Mouse (Mus musculus) cortical plate, adult 2 months (tissue): ENCODE data around the gene Dnajc28. TPM values are rescaled to one million over a fixed set of nuclear protein-coding genes. Genes with fewer than 3 reads are reported as not detected.

Experiments
- H3K27ac ChIP-seq: fragments of 200-500 bp; 2 replicates; pipeline ENCODE4 v1.5.1; 2012; ENCODE audit warnings: low read length, control low read depth, inconsistent platforms; ENCODE audit not compliant: insufficient read depth
- H3K4me1 ChIP-seq: fragments of 200-500 bp; 2 replicates; pipeline ENCODE4 v1.6.1; 2011; ENCODE audit warnings: low read length; ENCODE audit not compliant: control insufficient read depth, insufficient read depth
- H3K4me3 ChIP-seq: fragments of 200-500 bp; 2 replicates; pipeline ENCODE4 v1.5.1; 2011; ENCODE audit warnings: mild to moderate bottlenecking, low read length, control low read depth; ENCODE audit not compliant: insufficient read depth
- CTCF ChIP-seq: fragments of 200-500 bp; IDR thresholded peaks from 2 replicates; pipeline ENCODE4 v1.5.1; 2011; ENCODE audit warnings: mild to moderate bottlenecking, control low read depth, low read length; ENCODE audit not compliant: insufficient read depth; ENCODE audit errors: extremely low read depth
- POLR2A ChIP-seq: fragments of 200-500 bp; IDR thresholded peaks from 2 replicates; pipeline ENCODE4 v1.6.1; 2011; ENCODE audit warnings: mild to moderate bottlenecking, low read length, control low read depth; ENCODE audit not compliant: insufficient read depth; ENCODE audit errors: extremely low read depth
- polyA plus RNA-seq: library from polyadenylated mRNA; depleted of rRNA; stranded (reverse); fragments of >200 nt; gene quantifications from 2 replicates; pipeline ENCODE4 v1.2.3, GENCODE M21; 2012; rRNA removed

Dnajc28 gene
- 6.8 and 8.2 TPM in 2 replicates for polyA plus RNA-seq

GRCm38 (mm10) chr16:91618511-91619501 is at the start of gene Dnajc28:
Dnajc28 (minus strand) TSS chr16:91619026.
- Histone ChIP-seq H3K4me3 (peak within 1 kb of the TSS; percentile 60), H3K27ac (no peak within 1 kb of the TSS), H3K4me1 (no peaks in the 10 kb centered on the region)
- TF ChIP-seq CTCF (no peak), POLR2A (peak; percentile 87)

GRCm38 (mm10) chr16:91663795-91664194 is 45.0 kb upstream of the Dnajc28 start:
- TF ChIP-seq POLR2A = no peak
- no peak for TF ChIP-seq CTCF
- Histone ChIP-seq H3K4me3 (no peak overlapping the region), H3K4me1 (peaks cover 3% of the 10 kb centered on the region; the same call in 1 of the 2 replicates), H3K27ac (no peak overlapping the region)

GRCm38 (mm10) chr16:91662336-91662735 is 43.5 kb upstream of the Dnajc28 start:
- Histone ChIP-seq H3K4me3 (no peak overlapping the region), H3K27ac (no peak overlapping the region), H3K4me1 (peaks cover 3% of the 10 kb centered on the region; the same call in 1 of the 2 replicates)
- no peak for TF ChIP-seq CTCF
- no peak for TF ChIP-seq POLR2A

- TF ChIP-seq CTCF (no peak), POLR2A (no peak)
- Histone ChIP-seq H3K27ac (no peak overlapping the region), H3K4me1 (peaks cover 3% of the 10 kb centered on the region; the same call in 1 of the 2 replicates), H3K4me3 (no peak overlapping the region)
These were observed 42.6 kb upstream of the Dnajc28 start for GRCm38 (mm10) chr16:91661397-91661796.

- H3K4me1 ChIP-seq = peaks cover 3% of the 10 kb centered on the region; the same call in 1 of the 2 replicates
- no peak for TF ChIP-seq CTCF
- H3K27ac ChIP-seq = no peak overlapping the region
These were observed 41.0 kb upstream of the Dnajc28 start for GRCm38 (mm10) chr16:91659798-91660197.

GRCm38 (mm10) chr16:91658471-91658870 is 39.6 kb upstream of the Dnajc28 start:
- Histone ChIP-seq H3K27ac (no peak overlapping the region), H3K4me3 (no peak overlapping the region), H3K4me1 (peaks cover 3% of the 10 kb centered on the region; the same call in 1 of the 2 replicates)
- TF ChIP-seq CTCF (no peak), POLR2A (no peak)

More at GRCm38 (mm10) chr16:91659798-91660197, 41.0 kb upstream of the Dnajc28 start:
- no peak overlapping the region for H3K4me3 ChIP-seq

- peaks cover 3% of the 10 kb centered on the region; the same call in 1 of the 2 replicates for H3K4me1 ChIP-seq
- TF ChIP-seq POLR2A = no peak
- no peak overlapping the region for H3K4me3 ChIP-seq
- no peak overlapping the region for H3K27ac ChIP-seq
These were observed 38.5 kb upstream of the Dnajc28 start for GRCm38 (mm10) chr16:91657285-91657684.

- Histone ChIP-seq H3K4me3 (no peak overlapping the region), H3K4me1 (peaks cover 2% of the 10 kb centered on the region; the same call in 1 of the 2 replicates), H3K27ac (no peak overlapping the region)
- no peak for TF ChIP-seq POLR2A
- TF ChIP-seq CTCF = no peak
These were observed 36.5 kb upstream of the Dnajc28 start for GRCm38 (mm10) chr16:91655285-91655684.

GRCm38 (mm10) chr16:91652191-91652590 is 33.4 kb upstream of the Dnajc28 start:
- Histone ChIP-seq H3K27ac (no peak overlapping the region), H3K4me3 (no peak overlapping the region), H3K4me1 (peaks cover 2% of the 10 kb centered on the region; the same call in 1 of the 2 replicates)
- TF ChIP-seq CTCF (no peak), POLR2A (no peak)

GRCm38 (mm10) chr16:91649781-91650180 is 31.0 kb upstream of the Dnajc28 start:
- no peak for TF ChIP-seq CTCF
- no peak for TF ChIP-seq POLR2A
- Histone ChIP-seq H3K4me3 (no peak overlapping the region), H3K27ac (no peak overlapping the region), H3K4me1 (peaks cover 3% of the 10 kb centered on the region; the same call in 1 of the 2 replicates)
